Mouse (Mus musculus) myocyte (in vitro differentiated cells): ENCODE measurements around the gene Gm9903.

ENCODE experiments used
- CEBPB ChIP-seq: IDR thresholded peaks from 2 replicates; pipeline ENCODE4 v1.6.1; 2011; ENCODE audit warnings: mild to moderate bottlenecking, moderate library complexity; ENCODE audit not compliant: poor library complexity, insufficient read depth, severe bottlenecking
- E2F4 ChIP-seq: IDR thresholded peaks from one replicate; pipeline ENCODE4 v1.6.1; 2011; ENCODE audit warnings: mild to moderate bottlenecking, control low read depth, moderate library complexity; ENCODE audit not compliant: insufficient read depth
- MAX ChIP-seq: IDR thresholded peaks from one replicate; pipeline ENCODE4 v1.6.1; 2011; ENCODE audit warnings: low read depth, mild to moderate bottlenecking, control low read depth
- MYOD1 ChIP-seq, 3 experiments: IDR thresholded peaks; one replicate each; pipeline ENCODE4 v1.6.1; 2011; ENCODE audit warnings: control low read depth in 2 of 3, low read depth in 2 of 3, mild to moderate bottlenecking in 2 of 3, moderate library complexity in 1 of 3; ENCODE audit not compliant: insufficient read length in 2 of 3, control insufficient read depth in 1 of 3
- MYOG ChIP-seq, 3 experiments: IDR thresholded peaks; one replicate each; pipeline ENCODE4 v1.6.1; 2011; ENCODE audit warnings: control low read depth in 2 of 3, low read depth in 2 of 3, mild to moderate bottlenecking in 2 of 3; ENCODE audit not compliant: insufficient read length in 2 of 3, control insufficient read depth in 1 of 3, insufficient read depth in 1 of 3
- POLR2A ChIP-seq: IDR thresholded peaks from one replicate; pipeline ENCODE4 v1.6.1; 2011; ENCODE audit warnings: low read depth, mild to moderate bottlenecking, control low read depth, moderate library complexity; ENCODE audit not compliant: insufficient read length
- POLR2AphosphoS2 ChIP-seq: IDR thresholded peaks from one replicate; pipeline ENCODE4 v1.6.1; 2011; ENCODE audit warnings: low read depth, control low read depth; ENCODE audit not compliant: insufficient read length
- REST ChIP-seq: IDR thresholded peaks from one replicate; pipeline ENCODE4 v1.6.1; 2011; ENCODE audit warnings: mild to moderate bottlenecking, control low read depth, moderate library complexity; ENCODE audit not compliant: insufficient read depth, insufficient read length
- SRF ChIP-seq: IDR thresholded peaks from one replicate; pipeline ENCODE4 v1.6.1; 2011; ENCODE audit warnings: low read depth; ENCODE audit not compliant: control insufficient read depth, insufficient read length
- TCF12 ChIP-seq: IDR thresholded peaks from one replicate; pipeline ENCODE4 v1.6.1; 2011; ENCODE audit warnings: mild to moderate bottlenecking, control low read depth; ENCODE audit not compliant: poor library complexity, insufficient read depth, severe bottlenecking
- USF1 ChIP-seq: IDR thresholded peaks from one replicate; pipeline ENCODE4 v1.6.1; 2011; ENCODE audit warnings: low read depth, mild to moderate bottlenecking, control low read depth, moderate library complexity

DNA sequence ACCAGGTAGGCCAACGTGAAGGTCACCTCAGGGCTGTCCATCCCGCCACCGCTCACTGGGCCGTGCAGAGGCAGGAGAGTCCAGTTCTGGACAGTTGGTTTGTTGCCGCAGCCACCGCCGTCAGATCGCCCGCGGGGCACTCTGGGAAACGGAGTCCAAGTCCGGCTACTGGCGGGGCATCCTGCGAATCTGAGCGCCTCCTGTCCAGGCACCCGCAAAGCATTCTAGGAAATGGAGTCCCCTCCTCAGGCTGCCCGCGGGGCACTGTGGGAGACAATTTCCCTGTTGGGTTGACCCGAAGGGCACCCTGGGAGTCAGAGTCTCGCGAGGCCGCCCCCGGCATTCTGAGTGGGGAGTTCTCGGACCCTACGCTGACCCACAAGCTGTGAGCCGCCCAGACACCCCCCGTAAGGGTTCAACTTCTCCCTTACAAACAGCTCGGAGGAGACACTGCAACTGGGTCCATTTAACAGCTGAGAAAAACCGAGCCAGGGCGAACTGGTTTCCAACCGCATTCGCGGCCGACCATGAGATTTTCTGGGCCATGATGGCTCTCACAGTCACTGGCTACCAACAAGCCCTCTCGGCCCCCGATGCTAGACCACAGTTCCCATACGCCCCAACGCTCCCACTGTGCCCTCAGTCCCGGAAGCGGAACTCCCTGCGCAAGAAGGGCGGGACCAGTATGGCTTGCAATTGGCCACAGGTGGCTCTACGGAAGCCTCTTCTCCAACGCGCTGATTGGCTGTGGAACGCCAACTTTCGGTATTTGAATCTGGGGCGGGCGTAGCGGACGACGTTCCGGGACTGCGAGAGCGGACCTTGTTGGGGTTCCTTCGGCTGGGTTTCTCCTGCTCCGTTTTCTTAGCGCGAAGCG lies 28.3 kb downstream of the Gm9903 start, which contains the start of the genes Tacc3 and Tmem129:
- TF ChIP-seq USF1 (no peak), POLR2A (peak; percentile 96), POLR2AphosphoS2 (peak; percentile 95), E2F4 (peak; percentile 96), MYOG (IDR thresholded peaks at IDR 0.05; ENCODE audit: control insufficient read depth in 1 of 3, insufficient read depth in 1 of 3, insufficient read length in 2 of 3, low read depth in 2 of 3) (no peak), MYOD1 (IDR thresholded peaks at IDR 0.05; ENCODE audit: control insufficient read depth in 1 of 3, insufficient read length in 2 of 3, low read depth in 2 of 3) (peak in 2 of 3 experiments; percentile 21 to 33), MAX (no peak), CEBPB (no peak), TCF12 (no peak), SRF (no peak), REST (no peak)
